Mouse (Mus musculus) hindbrain, embryonic 12.5 days (tissue): ENCODE results near the gene 4931414P19Rik. TPM values are rescaled to one million over a fixed set of nuclear protein-coding genes. Genes with fewer than 3 reads are reported as not detected.
A peak's percentile ranks its signal among the peaks of the same experiment; 100 is the strongest.

Experiments used
- ATAC-seq: fragments of 200-750 bp; cut with Nextera tagmentation; 2 replicates; pipeline ENCODE4 v1.8.0; 2017; ENCODE audit warnings: moderate TSS enrichment; ENCODE audit not compliant: low FRiP score
- H3K27ac ChIP-seq: fragments of 300-500 bp; sonication (generic); 2 replicates; pipeline ENCODE4 v1.5.1; 2016; ENCODE audit warnings: mild to moderate bottlenecking
- H3K27me3 ChIP-seq: fragments of 300-500 bp; sonication (generic); 2 replicates; pipeline ENCODE4 v1.6.1; 2016; ENCODE audit warnings: mild to moderate bottlenecking
- H3K36me3 ChIP-seq: fragments of 300-500 bp; sonication (generic); 2 replicates; pipeline ENCODE4 v1.6.1; 2016; ENCODE audit warnings: mild to moderate bottlenecking
- H3K4me1 ChIP-seq: fragments of 300-500 bp; sonication (generic); 2 replicates; pipeline ENCODE4 v1.6.1; 2016
- H3K4me2 ChIP-seq: fragments of 300-500 bp; sonication (generic); replicated peaks from 2 replicates; pipeline ENCODE4 v1.6.1; 2016; ENCODE audit warnings: mild to moderate bottlenecking
- H3K4me3 ChIP-seq: fragments of 300-500 bp; sonication (generic); 2 replicates; pipeline ENCODE4 v1.5.1; 2016; ENCODE audit warnings: mild to moderate bottlenecking
- H3K9ac ChIP-seq: fragments of 300-500 bp; sonication (generic); 2 replicates; pipeline ENCODE4 v1.6.1; 2016; ENCODE audit warnings: mild to moderate bottlenecking, moderate library complexity
- H3K9me3 ChIP-seq: fragments of 300-500 bp; sonication (generic); replicated peaks from 2 replicates; pipeline ENCODE4 v1.6.1; 2016; ENCODE audit warnings: mild to moderate bottlenecking
- WGBS: fragments of 180-500 bp; shearing (Covaris S2); methylation state at CpG from one replicate; pipeline ENCODE4 v1.1.7; 2016; 5-methylcytosine and 5-hydroxymethylcytosine counted together
- polyA plus RNA-seq: library from polyadenylated mRNA; unstranded; fragments of >200 nt; fragmentation: Nextera tagmentation; extraction: Ambion mirVana; gene quantifications from 2 replicates; pipeline ENCODE4 v1.2.1, GENCODE M21; 2016

The 4931414P19Rik gene
- 8.2 and 9.1 TPM in 2 replicates for polyA plus RNA-seq

- peak within 1 kb of the TSS; percentile 60 for H3K4me2 ChIP-seq
- H3K4me3 ChIP-seq, result peak within 1 kb of the TSS; percentile 40
- no peaks in the 10 kb centered on the region for H3K9me3 ChIP-seq
- H3K27me3 ChIP-seq, result no peaks in the 10 kb centered on the region
- ATAC-seq, result peak; percentile 26
- peak within 1 kb of the TSS; percentile 50 for H3K9ac ChIP-seq
- under 1% methylated on average over 39 of the region's 39 CpGs for WGBS
- peaks cover 12% of the 10 kb centered on the region for H3K4me1 ChIP-seq
- peak within 1 kb of the TSS; percentile 58 for H3K27ac ChIP-seq
- H3K36me3 ChIP-seq, result no peaks in the 10 kb centered on the region
These were observed at the start of gene 4931414P19Rik for GRCm38 (mm10) chr14:54605752-54606321. Gene 4931414P19Rik (minus strand): TSS chr14:54605993.

- H3K36me3 ChIP-seq, result peaks cover 60% of the 10 kb centered on the region
- peak; percentile 80 for ATAC-seq
- peak overlapping the region; percentile 90 for H3K9ac ChIP-seq
- WGBS, result 0% methylated on average over 12 of the region's 12 CpGs
- peak overlapping the region; percentile 63 for H3K4me3 ChIP-seq
- H3K4me2 ChIP-seq, result peak overlapping the region; percentile 92
- peaks cover 43% of the 10 kb centered on the region for H3K4me1 ChIP-seq
- H3K27ac ChIP-seq, result peak overlapping the region; percentile 85
- no peaks in the 10 kb centered on the region for H3K27me3 ChIP-seq
- H3K9me3 ChIP-seq, result no peaks in the 10 kb centered on the region
These were observed 47.7 kb upstream of the 4931414P19Rik start for GRCm38 (mm10) chr14:54653496-54653895.

- Histone ChIP-seq H3K4me1 (peaks cover 48% of the 10 kb centered on the region), H3K9ac (peak overlapping the region; percentile 90), H3K36me3 (peaks cover 61% of the 10 kb centered on the region), H3K27me3 (no peaks in the 10 kb centered on the region), H3K4me2 (peak overlapping the region; percentile 92), H3K4me3 (peak overlapping the region; percentile 63), H3K9me3 (no peaks in the 10 kb centered on the region), H3K27ac (peak overlapping the region; percentile 85)
- ATAC-seq, result 0 out of 2 replicates have a peak, but pooled peaks have one; percentile 38
- 0% methylated on average over 6 of the region's 7 CpGs for WGBS
These were observed 47.0 kb upstream of the 4931414P19Rik start for GRCm38 (mm10) chr14:54652787-54653186.

GRCm38 (mm10) chr14:54651556-54651955, 45.8 kb upstream of the 4931414P19Rik start:
- Histone ChIP-seq H3K4me3 (no peak overlapping the region; the same call in 1 of the 2 replicates), H3K9ac (no peak overlapping the region), H3K27me3 (no peaks in the 10 kb centered on the region), H3K4me2 (peak overlapping the region; percentile 92), H3K36me3 (peaks cover 64% of the 10 kb centered on the region), H3K9me3 (no peaks in the 10 kb centered on the region), H3K4me1 (peaks cover 48% of the 10 kb centered on the region), H3K27ac (no peak overlapping the region)
- no peak for ATAC-seq
- WGBS, result 66% methylated on average over 4 of the region's 4 CpGs

- H3K4me2 ChIP-seq, result peak overlapping the region; percentile 92
- 66% methylated on average over 23 of the region's 23 CpGs for WGBS
- no peak overlapping the region for H3K27ac ChIP-seq
- H3K27me3 ChIP-seq, result no peaks in the 10 kb centered on the region
- peaks cover 48% of the 10 kb centered on the region for H3K4me1 ChIP-seq
- no peak overlapping the region for H3K9ac ChIP-seq
- H3K4me3 ChIP-seq, result no peak overlapping the region
- peaks cover 64% of the 10 kb centered on the region for H3K36me3 ChIP-seq
- peak; percentile 13 for ATAC-seq
- no peaks in the 10 kb centered on the region for H3K9me3 ChIP-seq
These were observed 45.0 kb upstream of the 4931414P19Rik start for GRCm38 (mm10) chr14:54650621-54651454.

- H3K4me1 ChIP-seq, result peaks cover 41% of the 10 kb centered on the region
- no peak overlapping the region for H3K4me2 ChIP-seq
- no peaks in the 10 kb centered on the region for H3K27me3 ChIP-seq
- no peak overlapping the region for H3K9ac ChIP-seq
- no peak overlapping the region for H3K27ac ChIP-seq
- no peaks in the 10 kb centered on the region for H3K9me3 ChIP-seq
- no peak for ATAC-seq
- H3K36me3 ChIP-seq, result peaks cover 86% of the 10 kb centered on the region
- WGBS, result 77% methylated on average over 4 of the region's 4 CpGs
- no peak overlapping the region for H3K4me3 ChIP-seq
These were observed 42.1 kb upstream of the 4931414P19Rik start for GRCm38 (mm10) chr14:54647900-54648299.

GRCm38 (mm10) chr14:54646898-54647636, 41.3 kb upstream of the 4931414P19Rik start:
- Histone ChIP-seq H3K4me2 (no peak overlapping the region), H3K4me3 (no peak overlapping the region), H3K9ac (no peak overlapping the region), H3K27me3 (no peaks in the 10 kb centered on the region), H3K4me1 (peaks cover 34% of the 10 kb centered on the region), H3K27ac (no peak overlapping the region), H3K36me3 (peaks cover 95% of the 10 kb centered on the region), H3K9me3 (no peaks in the 10 kb centered on the region)
- ATAC-seq, result no peak
- WGBS, result 96% methylated on average over 8 of the region's 8 CpGs

GRCm38 (mm10) chr14:54646455-54646854, 40.7 kb upstream of the 4931414P19Rik start:
- no peaks in the 10 kb centered on the region for H3K27me3 ChIP-seq
- 94% methylated on average over 17 of the region's 17 CpGs for WGBS
- H3K4me1 ChIP-seq, result peaks cover 28% of the 10 kb centered on the region
- no peak overlapping the region for H3K4me3 ChIP-seq
- no peak overlapping the region for H3K9ac ChIP-seq
- no peak overlapping the region for H3K27ac ChIP-seq
- peaks cover 89% of the 10 kb centered on the region for H3K36me3 ChIP-seq
- no peaks in the 10 kb centered on the region for H3K9me3 ChIP-seq
- H3K4me2 ChIP-seq, result no peak overlapping the region
- ATAC-seq, result no peak

GRCm38 (mm10) chr14:54644294-54644693, 38.5 kb upstream of the 4931414P19Rik start:
- 97% methylated on average over 9 of the region's 9 CpGs for WGBS
- Histone ChIP-seq H3K9me3 (no peaks in the 10 kb centered on the region), H3K4me1 (peaks cover 23% of the 10 kb centered on the region)

GRCm38 (mm10) chr14:54643011-54643410, 37.2 kb upstream of the 4931414P19Rik start:
- Histone ChIP-seq H3K4me3 (no peak overlapping the region), H3K9me3 (no peaks in the 10 kb centered on the region), H3K36me3 (peaks cover 72% of the 10 kb centered on the region), H3K27ac (no peak overlapping the region; the same call in 1 of the 2 replicates), H3K4me2 (no peak overlapping the region), H3K27me3 (no peaks in the 10 kb centered on the region), H3K4me1 (peaks cover 19% of the 10 kb centered on the region), H3K9ac (no peak overlapping the region)
- no peak for ATAC-seq
- WGBS, result 85% methylated on average over 2 of the region's 2 CpGs

More at GRCm38 (mm10) chr14:54644294-54644693, 38.5 kb upstream of the 4931414P19Rik start:
- ATAC-seq, result no peak
- Histone ChIP-seq H3K4me2 (no peak overlapping the region), H3K36me3 (peaks cover 71% of the 10 kb centered on the region), H3K27me3 (no peaks in the 10 kb centered on the region), H3K27ac (no peak overlapping the region), H3K9ac (no peak overlapping the region), H3K4me3 (no peak overlapping the region)

- peaks cover 65% of the 10 kb centered on the region for H3K36me3 ChIP-seq
These were observed 36.6 kb upstream of the 4931414P19Rik start for GRCm38 (mm10) chr14:54642224-54642944.

More at GRCm38 (mm10) chr14:54642224-54642944, 36.6 kb upstream of the 4931414P19Rik start:
- H3K4me3 ChIP-seq, result no peak overlapping the region
- H3K9ac ChIP-seq, result no peak overlapping the region; the same call in 1 of the 2 replicates
- H3K27me3 ChIP-seq, result no peaks in the 10 kb centered on the region
- peak overlapping the region; percentile 87 for H3K27ac ChIP-seq
- no peak overlapping the region for H3K4me2 ChIP-seq
- peaks cover 18% of the 10 kb centered on the region for H3K4me1 ChIP-seq
- no peak for ATAC-seq
- 82% methylated on average over 25 of the region's 25 CpGs for WGBS
- H3K9me3 ChIP-seq, result no peaks in the 10 kb centered on the region
